In genomic region chr14:76981781-76982180, GRCm38 (mm10) we compare ENCODE assay signal across 23 mouse cellular contexts. TPM values are rescaled to one million over a fixed set of nuclear protein-coding genes. Genes with fewer than 3 reads are reported as not detected.
DNase-seq lines count a peak whose midpoint lies in the region; ATAC-seq lines count a peak whose summit lies in the region.
"Had no signal": no experiment of that assay in that cellular context is flagged by ENCODE, and none has a peak within 500 bp of the region (broad histone marks: within the 10 kb centered on the region; RNA-seq: fewer than 3 reads in every experiment).

No protein-coding gene starts in this region.

- H3K27ac ChIP-seq in hindbrain, embryonic 15.5 days (replicated peaks): peak overlapping the region; percentile 32
- H3K27ac ChIP-seq in hindbrain, embryonic 16.5 days (ENCODE audit: low read depth, low read length): no peak overlapping the region
- H3K27ac ChIP-seq in midbrain, embryonic 11.5 days (ENCODE audit: low read depth, low read length): no peak overlapping the region
- no peak overlapping the region for H3K27ac ChIP-seq in midbrain, embryonic 10.5 days (replicated peaks)
- H3K27ac ChIP-seq in midbrain, embryonic 16.5 days (ENCODE audit: low read length): peak overlapping the region; percentile 33; the same call in 1 of the 2 replicates
- H3K27ac ChIP-seq: embryonic facial prominence, embryonic 12.5 days; kidney, postnatal 0 days; left cerebral cortex, adult 2 months; liver, embryonic 12.5 days had no signal

- peak; percentile 15 for DNase-seq in cerebellum, postnatal 36 days
- no peak for DNase-seq in cerebellum, adult 11 months
- peak; percentile 66 for DNase-seq in midbrain, embryonic 11.5 days (ENCODE audit: low spot score, missing footprints)
- no peak for DNase-seq in midbrain, embryonic 10.5 days (ENCODE audit: low spot score)
- DNase-seq in testis, postnatal 14 days (ENCODE audit: low spot score): no peak
- DNase-seq: adrenal gland, adult 2 months; gastrocnemius, postnatal 14 days; heart, adult 11 months; lung, embryonic 14.5 days; retina, postnatal 1 day; right cerebral cortex, postnatal 25 days; spleen, adult 18-20 months had no signal

- H3K36me3 ChIP-seq in hindbrain, embryonic 15.5 days: no peaks in the 10 kb centered on the region
- H3K36me3 ChIP-seq in hindbrain, embryonic 16.5 days (ENCODE audit: control insufficient read depth, insufficient read depth, low read length): no peaks in the 10 kb centered on the region
- no peaks in the 10 kb centered on the region for H3K36me3 ChIP-seq in midbrain, embryonic 11.5 days (ENCODE audit: control insufficient read depth, insufficient read depth, low read length)
- H3K36me3 ChIP-seq in midbrain, embryonic 10.5 days: no peaks in the 10 kb centered on the region
- no peaks in the 10 kb centered on the region for H3K36me3 ChIP-seq in midbrain, embryonic 16.5 days (ENCODE audit: control insufficient read depth, insufficient read depth, low read length)
- H3K36me3 ChIP-seq: embryonic facial prominence, embryonic 12.5 days; G1E; liver, embryonic 12.5 days had no signal

- H3K4me2 ChIP-seq in hindbrain, embryonic 15.5 days: no peak overlapping the region
- no peak overlapping the region for H3K4me2 ChIP-seq in hindbrain, embryonic 16.5 days (ENCODE audit: low read length)
- H3K4me2 ChIP-seq in midbrain, embryonic 11.5 days: no peak overlapping the region
- H3K4me2 ChIP-seq in midbrain, embryonic 16.5 days (ENCODE audit: low read length): no peak overlapping the region
- H3K4me2 ChIP-seq: embryonic facial prominence, embryonic 12.5 days; heart, embryonic 11.5 days; liver, embryonic 12.5 days; lung, embryonic 14.5 days had no signal

- H3K27me3 ChIP-seq in hindbrain, embryonic 15.5 days: no peaks in the 10 kb centered on the region
- no peaks in the 10 kb centered on the region for H3K27me3 ChIP-seq in hindbrain, embryonic 16.5 days (replicated peaks; ENCODE audit: control insufficient read depth, insufficient read depth, low read length)
- H3K27me3 ChIP-seq in midbrain, embryonic 11.5 days (ENCODE audit: control insufficient read depth, insufficient read depth, low read length): no peaks in the 10 kb centered on the region
- no peaks in the 10 kb centered on the region for H3K27me3 ChIP-seq in midbrain, embryonic 10.5 days (ENCODE audit: low read depth, poor library complexity, severe bottlenecking)
- no peaks in the 10 kb centered on the region for H3K27me3 ChIP-seq in midbrain, embryonic 16.5 days (ENCODE audit: control insufficient read depth, insufficient read depth, low read depth, low read length)
- H3K27me3 ChIP-seq: CH12.LX; embryonic facial prominence, embryonic 12.5 days; liver, embryonic 12.5 days had no signal

- H3K4me3 ChIP-seq in hindbrain, embryonic 15.5 days: no peak overlapping the region
- H3K4me3 ChIP-seq in hindbrain, embryonic 16.5 days (ENCODE audit: low read length): no peak overlapping the region
- H3K4me3 ChIP-seq in midbrain, embryonic 11.5 days (ENCODE audit: low read depth, low read length): no peak overlapping the region
- H3K4me3 ChIP-seq in midbrain, embryonic 10.5 days: no peak overlapping the region
- H3K4me3 ChIP-seq in midbrain, embryonic 16.5 days (ENCODE audit: low read depth, low read length): no peak overlapping the region
- H3K4me3 ChIP-seq: embryonic facial prominence, embryonic 12.5 days; left cerebral cortex, adult 2 months; liver, embryonic 12.5 days had no signal

- H3K9me3 ChIP-seq in hindbrain, embryonic 15.5 days: no peaks in the 10 kb centered on the region
- H3K9me3 ChIP-seq in hindbrain, embryonic 16.5 days (ENCODE audit: control insufficient read depth, low read length): no peaks in the 10 kb centered on the region
- no peaks in the 10 kb centered on the region for H3K9me3 ChIP-seq in midbrain, embryonic 11.5 days (ENCODE audit: control insufficient read depth, low read length)
- no peaks in the 10 kb centered on the region for H3K9me3 ChIP-seq in midbrain, embryonic 10.5 days (replicated peaks)
- H3K9me3 ChIP-seq in midbrain, embryonic 16.5 days (replicated peaks; ENCODE audit: control insufficient read depth, low read length, poor library complexity, severe bottlenecking): no peaks in the 10 kb centered on the region
- H3K9me3 ChIP-seq: embryonic facial prominence, embryonic 12.5 days; liver, embryonic 12.5 days had no signal

- H3K9ac ChIP-seq in hindbrain, embryonic 15.5 days: no peak overlapping the region
- H3K9ac ChIP-seq in hindbrain, embryonic 16.5 days (ENCODE audit: low read depth, low read length): no peak overlapping the region
- no peak overlapping the region for H3K9ac ChIP-seq in midbrain, embryonic 11.5 days (ENCODE audit: low read length)
- no peak overlapping the region for H3K9ac ChIP-seq in midbrain, embryonic 16.5 days (ENCODE audit: low read depth, low read length)
- H3K9ac ChIP-seq: embryonic facial prominence, embryonic 12.5 days; liver, embryonic 12.5 days; lung, embryonic 14.5 days had no signal

- 0 out of 2 replicates have a peak, but pooled peaks cover 7% of the 10 kb centered on the region for H3K4me1 ChIP-seq in hindbrain, embryonic 15.5 days (replicated peaks)
- H3K4me1 ChIP-seq in hindbrain, embryonic 16.5 days (ENCODE audit: control insufficient read depth, insufficient read depth, low read depth, low read length): no peaks in the 10 kb centered on the region
- H3K4me1 ChIP-seq in midbrain, embryonic 11.5 days (ENCODE audit: control insufficient read depth, insufficient read depth, low read length): no peaks in the 10 kb centered on the region
- peaks cover 6% of the 10 kb centered on the region; the same call in 1 of the 2 replicates for H3K4me1 ChIP-seq in midbrain, embryonic 10.5 days
- peaks cover 4% of the 10 kb centered on the region; the same call in 1 of the 2 replicates for H3K4me1 ChIP-seq in midbrain, embryonic 16.5 days (ENCODE audit: control insufficient read depth, insufficient read depth, low read length)
- H3K4me1 ChIP-seq: liver, embryonic 12.5 days had no signal

- 26% methylated on average over 1 of the region's 1 CpGs for WGBS in hindbrain, embryonic 15.5 days
- 43% methylated on average over 1 of the region's 1 CpGs for WGBS in hindbrain, embryonic 16.5 days
- 75% methylated on average over 1 of the region's 1 CpGs for WGBS in midbrain, embryonic 11.5 days
- 76% methylated on average over 1 of the region's 1 CpGs for WGBS in midbrain, embryonic 10.5 days
- WGBS in midbrain, embryonic 16.5 days: 63% methylated on average over 1 of the region's 1 CpGs

- ATAC-seq in hindbrain, embryonic 15.5 days (ENCODE audit: low FRiP score, low read depth): no peak
- ATAC-seq in hindbrain, embryonic 16.5 days: no peak
- no peak for ATAC-seq in midbrain, embryonic 11.5 days (ENCODE audit: low FRiP score)
- ATAC-seq in midbrain, embryonic 16.5 days: no peak
- ATAC-seq: intestine, embryonic 16.5 days; liver, embryonic 12.5 days had no signal

RNA-seq across cellular contexts. Expression of gene Ccdc122, which starts 54.8 kb away (rescaled TPM):
- polyA plus RNA-seq in hindbrain, embryonic 15.5 days (2015; fragmentation: Nextera tagmentation; extraction: Ambion mirVana): 0.48 and 1.4 TPM in 2 replicates
- 0.94 and 1.1 TPM in 2 replicates for polyA plus RNA-seq in hindbrain, embryonic 16.5 days (2015; fragmentation: Nextera tagmentation; extraction: Ambion mirVana)
- polyA plus RNA-seq in midbrain, embryonic 11.5 days (2014; fragmentation: Nextera tagmentation; extraction: Ambion mirVana): 1.1 and 2.4 TPM in 2 replicates
- 0.93 and 0.96 TPM in 2 replicates for polyA plus RNA-seq in midbrain, embryonic 10.5 days (2016; fragmentation: Nextera tagmentation; extraction: Ambion mirVana)
- 0.41 and 0.63 TPM in 2 replicates for polyA plus RNA-seq in midbrain, embryonic 16.5 days (2015; fragmentation: Nextera tagmentation; extraction: Ambion mirVana)
- polyA plus RNA-seq: G1E had no signal

RNA-seq across cellular contexts. Expression of gene Lacc1, which starts 54.9 kb away (rescaled TPM):
- polyA plus RNA-seq in hindbrain, embryonic 15.5 days (2015; fragmentation: Nextera tagmentation; extraction: Ambion mirVana): 2.6 and 3.0 TPM in 2 replicates
- polyA plus RNA-seq in hindbrain, embryonic 16.5 days (2015; fragmentation: Nextera tagmentation; extraction: Ambion mirVana): 2.6 and 3.3 TPM in 2 replicates
- polyA plus RNA-seq in midbrain, embryonic 11.5 days (2014; fragmentation: Nextera tagmentation; extraction: Ambion mirVana): 2.9 and 3.3 TPM in 2 replicates
- polyA plus RNA-seq in midbrain, embryonic 10.5 days (2016; fragmentation: Nextera tagmentation; extraction: Ambion mirVana): 3.2 and 3.8 TPM in 2 replicates
- polyA plus RNA-seq in midbrain, embryonic 16.5 days (2015; fragmentation: Nextera tagmentation; extraction: Ambion mirVana): 1.5 and 2.0 TPM in 2 replicates
- polyA plus RNA-seq: G1E had no signal

Comparison
In these comparisons a context has a peak if more than half of its experiments do, and no peak if none do; other contexts are left out.
1. DNase-seq: peak in cerebellum, postnatal 36 days (2 of 2) and midbrain, embryonic 11.5 days (single experiment); none in cerebellum, adult 11 months (single experiment), midbrain, embryonic 10.5 days (single experiment) and testis, postnatal 14 days (single experiment).
2. H3K27ac ChIP-seq: peak in hindbrain, embryonic 15.5 days (single experiment) and midbrain, embryonic 16.5 days (single experiment); none in hindbrain, embryonic 16.5 days (single experiment), midbrain, embryonic 11.5 days (single experiment) and midbrain, embryonic 10.5 days (single experiment).